Comparison of ENCODE assay signal across 8 mouse cellular contexts in genomic region chr13:53285261-53285755, GRCm38 (mm10). TPM values are rescaled to one million over a fixed set of nuclear protein-coding genes. Genes with fewer than 3 reads are reported as not detected.
A peak's percentile ranks its signal among the peaks of the same experiment; 100 is the strongest.
DNase-seq lines count a peak whose midpoint lies in the region; ATAC-seq and TF ChIP-seq lines count a peak whose summit lies in the region.

No protein-coding gene starts in this region.

- peaks cover 11% of the 10 kb centered on the region; the same call in 1 of the 2 replicates for H3K27me3 ChIP-seq in forebrain, postnatal 0 days (ENCODE audit: insufficient read depth, low read length)
- H3K27me3 ChIP-seq in intestine, embryonic 15.5 days (replicated peaks): no peaks in the 10 kb centered on the region
- H3K27me3 ChIP-seq in midbrain, embryonic 10.5 days (ENCODE audit: low read depth, poor library complexity, severe bottlenecking): peaks cover 65% of the 10 kb centered on the region

- peak; percentile 50 to 56 for DNase-seq in cerebellum, postnatal 14 days
- no peak for DNase-seq in cerebellum, adult 11 months
- peak; percentile 70 for DNase-seq in ZHBTc4 (ENCODE audit: low read depth, low spot score)
- peak; percentile 45 for DNase-seq in forebrain, postnatal 0 days
- peak; percentile 63 for DNase-seq in midbrain, embryonic 10.5 days (ENCODE audit: low spot score)
- DNase-seq in layer of hippocampus, adult 11-12 months (ENCODE audit: low spot score): no peak
- DNase-seq in thymus, postnatal 25 days: no peak

- H3K4me1 ChIP-seq in forebrain, postnatal 0 days (ENCODE audit: insufficient read depth): peaks cover 3% of the 10 kb centered on the region; the same call in 1 of the 2 replicates
- peaks cover 16% of the 10 kb centered on the region for H3K4me1 ChIP-seq in intestine, embryonic 15.5 days (replicated peaks)
- peaks cover 38% of the 10 kb centered on the region for H3K4me1 ChIP-seq in midbrain, embryonic 10.5 days

- no peak for TF ChIP-seq CTCF in forebrain, postnatal 0 days (IDR thresholded peaks at IDR 0.05; ENCODE audit: low read depth)

- peak; percentile 76 for ATAC-seq in forebrain, postnatal 0 days
- ATAC-seq in intestine, embryonic 15.5 days: peak; percentile 53

- peak overlapping the region; percentile 46 for H3K4me3 ChIP-seq in forebrain, postnatal 0 days (ENCODE audit: low read depth, low read length)
- H3K4me3 ChIP-seq in intestine, embryonic 15.5 days (replicated peaks): peak overlapping the region; percentile 93
- H3K4me3 ChIP-seq in midbrain, embryonic 10.5 days: peak overlapping the region; percentile 66

- peak overlapping the region; percentile 81 for H3K4me2 ChIP-seq in forebrain, postnatal 0 days (ENCODE audit: low read depth)
- H3K4me2 ChIP-seq in intestine, embryonic 15.5 days (replicated peaks): peak overlapping the region; percentile 75

- 2% methylated on average over 35 of the region's 35 CpGs for WGBS in forebrain, postnatal 0 days
- WGBS in intestine, embryonic 15.5 days: under 1% methylated on average over 35 of the region's 35 CpGs
- under 1% methylated on average over 35 of the region's 35 CpGs for WGBS in midbrain, embryonic 10.5 days

- no peaks in the 10 kb centered on the region for H3K36me3 ChIP-seq in forebrain, postnatal 0 days (ENCODE audit: insufficient read depth)
- no peaks in the 10 kb centered on the region for H3K36me3 ChIP-seq in intestine, embryonic 15.5 days
- no peaks in the 10 kb centered on the region for H3K36me3 ChIP-seq in midbrain, embryonic 10.5 days

- H3K9me3 ChIP-seq in forebrain, postnatal 0 days (ENCODE audit: low read length): no peaks in the 10 kb centered on the region
- H3K9me3 ChIP-seq in intestine, embryonic 15.5 days: no peaks in the 10 kb centered on the region
- H3K9me3 ChIP-seq in midbrain, embryonic 10.5 days (replicated peaks): no peaks in the 10 kb centered on the region

- H3K9ac ChIP-seq in forebrain, postnatal 0 days: peak overlapping the region; percentile 53
- peak overlapping the region; percentile 96 for H3K9ac ChIP-seq in intestine, embryonic 15.5 days

- H3K27ac ChIP-seq in forebrain, postnatal 0 days (ENCODE audit: low read depth, low read length): no peak overlapping the region
- H3K27ac ChIP-seq in intestine, embryonic 15.5 days: peak overlapping the region; percentile 85
- H3K27ac ChIP-seq in midbrain, embryonic 10.5 days (replicated peaks): peak overlapping the region; percentile 86

RNA-seq across cellular contexts. Expression of gene Ror2, which starts 0.6 kb away (rescaled TPM):
- 2.5 and 5.3 TPM in 2 replicates for total RNA-seq in forebrain, postnatal 0 days (2014; rRNA removed)
- polyA plus RNA-seq in forebrain, postnatal 0 days (2015; fragmentation: Nextera tagmentation; extraction: Ambion mirVana): 1.8 and 2.4 TPM in 2 replicates
- polyA plus RNA-seq in intestine, embryonic 15.5 days (2015; fragmentation: Nextera tagmentation; extraction: Ambion mirVana): 18.8 and 19.3 TPM in 2 replicates
- polyA plus RNA-seq in midbrain, embryonic 10.5 days (2016; fragmentation: Nextera tagmentation; extraction: Ambion mirVana): 9.7 and 11.0 TPM in 2 replicates

Comparison
In these comparisons a context has a peak if more than half of its experiments do, and no peak if none do; other contexts are left out.
1. DNase-seq: peak in cerebellum, postnatal 14 days (2 of 2), ZHBTc4 (single experiment), forebrain, postnatal 0 days (single experiment) and midbrain, embryonic 10.5 days (single experiment); none in cerebellum, adult 11 months (single experiment), layer of hippocampus, adult 11-12 months (single experiment) and thymus, postnatal 25 days (single experiment).
2. Peak in every context shown above with its lines, with median percentiles within 50 percentile points of each other: H3K4me3 ChIP-seq.